Mouse (Mus musculus) bone marrow macrophage, adult 2 months (primary cell): Measurements from ENCODE around the gene Fthl17c.
"Not testable (repeated sequence)": the region's sequence is repeated elsewhere in the genome, so short reads cannot be mapped to it uniquely, and the experiment has no call there.

Experiments used
- CTCF ChIP-seq: IDR thresholded peaks from 2 replicates; pipeline ENCODE4 v1.5.1; 2012; ENCODE audit warnings: low read depth, mild to moderate bottlenecking, low read length, moderate library complexity
- POLR2A ChIP-seq: IDR thresholded peaks from 2 replicates; pipeline ENCODE4 v1.6.1; 2012; ENCODE audit warnings: mild to moderate bottlenecking, low read depth, low read length, borderline replicate concordance

- not testable (repeated sequence) for TF ChIP-seq CTCF, POLR2A
Measured at GRCm38 (mm10) chrX:8976459-8976858, at the start of gene Fthl17c.
